Mouse (Mus musculus) liver, embryonic 14.5 days (tissue): Measurements from ENCODE around the gene Rap1gds1.

ENCODE experiments used
- CTCF ChIP-seq: IDR thresholded peaks from 2 replicates; pipeline ENCODE4 v1.5.1; 2016; ENCODE audit warnings: antibody characterized with exemption, low read depth, control low read depth
- EP300 ChIP-seq: IDR thresholded peaks from 2 replicates; pipeline ENCODE4 v1.6.1; 2016; ENCODE audit warnings: antibody characterized with exemption, low read depth

DNA sequence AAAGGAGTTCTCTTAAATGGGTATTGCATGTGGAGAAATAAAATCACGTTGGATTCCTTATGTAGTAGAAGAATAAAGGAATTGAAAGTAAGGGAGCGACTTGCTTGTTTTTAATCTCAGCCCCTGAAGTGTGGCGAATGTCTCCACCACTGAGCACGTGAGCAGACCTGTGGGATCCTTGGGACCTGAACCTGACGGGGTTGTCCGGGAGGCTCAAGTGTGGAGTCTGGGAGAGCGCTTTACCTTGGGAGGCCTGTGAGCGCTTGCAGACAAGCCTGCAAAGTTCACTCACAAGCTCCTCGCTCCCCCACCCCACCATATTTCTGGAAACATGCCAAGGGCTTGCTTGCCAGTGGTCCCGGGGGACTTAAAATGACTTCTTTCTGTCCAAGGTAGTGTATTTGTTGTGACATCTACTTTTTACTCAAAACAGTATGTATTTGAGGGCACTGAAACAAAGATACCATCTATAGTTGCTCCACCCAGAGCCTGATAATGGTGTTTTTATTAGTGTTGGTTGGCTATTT is 185.2 kb downstream of the Rap1gds1 start:
- TF ChIP-seq CTCF (no peak), EP300 (no peak)
